Mouse (Mus musculus) forebrain, postnatal 0 days (tissue): ENCODE measurements around the gene Yipf2. TPM values are rescaled to one million over a fixed set of nuclear protein-coding genes. Genes with fewer than 3 reads are reported as not detected.

Experiments used
- ATAC-seq: fragments of 200-750 bp; cut with Nextera tagmentation; 2 replicates; pipeline ENCODE4 v1.8.0; 2017; ENCODE audit warnings: mild to moderate bottlenecking, moderate library complexity
- DNase-seq: peaks from one replicate; pipeline ENCODE4 v3.0.0-alpha.2; 2015
- H3K27ac ChIP-seq: fragments of 300-500 bp; sonication (generic); 2 replicates; pipeline ENCODE4 v1.5.1; 2014; ENCODE audit warnings: low read depth, mild to moderate bottlenecking, antibody characterized with exemption, low read length, moderate library complexity, mixed read lengths
- H3K27me3 ChIP-seq: fragments of 300-500 bp; sonication (generic); 2 replicates; pipeline ENCODE4 v1.6.1; 2014; ENCODE audit warnings: mild to moderate bottlenecking, low read length, mixed read lengths; ENCODE audit not compliant: insufficient read depth
- H3K36me3 ChIP-seq: fragments of 300-500 bp; sonication (generic); 2 replicates; pipeline ENCODE4 v1.6.1; 2014; ENCODE audit warnings: mild to moderate bottlenecking, moderate library complexity; ENCODE audit not compliant: insufficient read depth
- H3K4me1 ChIP-seq: fragments of 300-500 bp; sonication (generic); 2 replicates; pipeline ENCODE4 v1.6.1; 2014; ENCODE audit warnings: antibody characterized with exemption; ENCODE audit not compliant: insufficient read depth
- H3K4me2 ChIP-seq: fragments of 300-500 bp; sonication (generic); 2 replicates; pipeline ENCODE4 v1.6.1; 2014; ENCODE audit warnings: low read depth, mild to moderate bottlenecking, moderate library complexity
- H3K4me3 ChIP-seq: fragments of 300-500 bp; sonication (generic); 2 replicates; pipeline ENCODE4 v1.5.1; 2014; ENCODE audit warnings: low read depth, low read length, mixed read lengths
- H3K9ac ChIP-seq: fragments of 300-500 bp; sonication (generic); 2 replicates; pipeline ENCODE4 v1.6.1; 2014; ENCODE audit warnings: mild to moderate bottlenecking
- H3K9me3 ChIP-seq: fragments of 300-500 bp; sonication (generic); 2 replicates; pipeline ENCODE4 v1.6.1; 2016; ENCODE audit warnings: low read length
- CTCF ChIP-seq: sonication (generic); IDR thresholded peaks from 2 replicates; pipeline ENCODE4 v1.5.1; 2016; ENCODE audit warnings: antibody characterized with exemption, control low read depth, low read depth
- WGBS: fragments of 180-500 bp; shearing (Covaris S2); extraction: QIAGEN DNeasy Blood & Tissue Kit; methylation state at CpG from one replicate; pipeline ENCODE4 v1.1.7; 2014; 5-methylcytosine and 5-hydroxymethylcytosine counted together
- polyA plus RNA-seq: library from polyadenylated mRNA; unstranded; fragments of >200 nt; fragmentation: Nextera tagmentation; extraction: Ambion mirVana; gene quantifications from 2 replicates; pipeline ENCODE4 v1.2.1, GENCODE M21; 2015
- total RNA-seq: library from RNA; depleted of rRNA; stranded (reverse); fragments of >200 nt; gene quantifications from 2 replicates; pipeline ENCODE4 v1.2.3, GENCODE M21; 2014

The Yipf2 gene
- total and polyA plus RNA-seq, 2 experiments from 2014 or later = 12.6 to 16.0 TPM

DNA sequence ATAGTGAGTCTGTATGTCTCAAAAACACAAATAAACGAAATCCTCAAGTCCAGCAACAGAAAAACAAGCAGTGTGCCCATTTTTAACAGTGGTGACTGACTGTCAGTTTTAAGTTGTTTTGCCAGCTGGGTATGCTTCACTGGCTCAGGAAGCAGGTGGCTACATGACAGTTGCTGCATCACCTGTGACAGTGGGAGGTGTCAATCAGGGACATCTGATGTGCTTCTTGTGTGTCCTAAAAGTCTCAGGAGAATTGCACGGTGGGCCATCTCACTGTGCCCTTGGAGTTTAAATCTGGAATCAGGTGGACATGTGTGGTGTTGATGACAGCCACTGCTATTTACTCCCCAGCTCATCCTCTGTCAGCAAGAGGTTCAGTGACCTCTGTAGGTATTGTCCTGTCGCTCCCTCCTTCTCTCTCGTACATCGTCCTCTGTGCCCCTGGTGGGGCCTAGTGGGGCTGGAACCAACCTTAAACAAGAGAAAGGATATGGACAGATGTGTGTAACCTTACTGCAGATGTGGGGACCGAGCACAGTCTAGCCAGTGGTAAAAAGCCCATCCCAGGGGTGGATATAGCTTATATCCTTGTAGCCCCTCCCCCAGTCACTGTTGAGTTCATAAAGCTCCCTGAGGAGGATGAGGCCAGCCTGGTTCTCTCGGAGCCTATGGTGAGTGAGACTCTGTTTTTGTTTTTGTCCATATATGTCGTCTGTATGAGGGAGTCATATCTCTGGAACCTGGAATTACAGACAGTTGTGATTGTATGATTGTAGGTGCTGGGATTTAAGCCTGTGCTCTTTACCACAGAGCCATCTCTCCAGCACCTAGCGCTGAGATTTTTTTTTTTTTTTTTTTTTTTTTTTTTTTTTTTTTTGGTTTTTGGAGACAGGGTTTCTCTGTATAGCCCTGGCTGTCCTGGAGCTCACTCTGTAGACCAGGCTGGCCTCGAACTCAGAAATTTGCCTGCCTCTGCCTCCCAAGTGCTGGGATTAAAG lies 33.0 kb upstream of the Yipf2 start:
- no peak overlapping the region for H3K4me2 ChIP-seq
- no peak overlapping the region for H3K27ac ChIP-seq
- no peak overlapping the region for H3K4me3 ChIP-seq
- no peaks in the 10 kb centered on the region for H3K4me1 ChIP-seq
- 91% methylated on average over 10 of the region's 10 CpGs for WGBS
- no peaks in the 10 kb centered on the region for H3K36me3 ChIP-seq
- H3K9ac ChIP-seq = no peak overlapping the region
- DNase-seq (no peak), ATAC-seq (no peak)
- no peaks in the 10 kb centered on the region for H3K27me3 ChIP-seq
- TF ChIP-seq CTCF = no peak
- H3K9me3 ChIP-seq = no peaks in the 10 kb centered on the region

DNA sequence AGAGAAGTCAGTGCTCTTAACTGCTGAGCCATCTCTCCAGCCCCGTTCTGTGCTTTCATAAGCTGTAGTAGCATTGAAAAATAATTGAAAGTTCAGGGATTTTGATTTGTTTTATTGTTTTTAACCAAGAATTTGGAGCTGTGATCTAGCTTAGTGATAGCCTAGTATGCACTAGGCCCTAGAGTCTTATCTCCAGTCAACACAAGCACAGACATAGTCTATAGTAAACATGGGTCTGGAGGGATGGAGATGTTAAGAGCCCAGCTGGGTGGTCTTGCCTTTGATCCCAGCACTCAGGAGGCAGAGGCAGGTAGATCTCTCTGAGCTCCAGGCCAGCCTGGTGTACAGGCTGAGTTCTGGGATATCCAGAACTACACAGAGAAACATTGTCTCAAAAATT lies 30.0 kb upstream of the Yipf2 start:
- Histone ChIP-seq H3K27me3 (no peaks in the 10 kb centered on the region), H3K27ac (no peak overlapping the region), H3K36me3 (no peaks in the 10 kb centered on the region), H3K4me3 (no peak overlapping the region), H3K9me3 (no peaks in the 10 kb centered on the region), H3K9ac (no peak overlapping the region), H3K4me2 (no peak overlapping the region), H3K4me1 (peaks cover 15% of the 10 kb centered on the region)
- WGBS = 100% methylated on average over 1 of the region's 1 CpGs
- DNase-seq = no peak
- no peak for TF ChIP-seq CTCF
- no peak for ATAC-seq

- Histone ChIP-seq H3K4me2 (no peak overlapping the region), H3K9me3 (no peaks in the 10 kb centered on the region), H3K36me3 (no peaks in the 10 kb centered on the region), H3K4me3 (no peak overlapping the region), H3K9ac (no peak overlapping the region), H3K4me1 (peaks cover 21% of the 10 kb centered on the region), H3K27ac (no peak overlapping the region), H3K27me3 (no peaks in the 10 kb centered on the region)
- DNase-seq (no peak), ATAC-seq (no peak)
- TF ChIP-seq CTCF = no peak
- 90% methylated on average over 4 of the region's 4 CpGs for WGBS
These were observed 27.6 kb upstream of the Yipf2 start for GRCm38 (mm10) chr9:21620229-21620628.

- peak overlapping the region; percentile 74 for H3K4me3 ChIP-seq
- H3K4me1 ChIP-seq = peaks cover 27% of the 10 kb centered on the region
- H3K9ac ChIP-seq = peak overlapping the region; percentile 99
- peak overlapping the region; percentile 69 for H3K4me2 ChIP-seq
- no peaks in the 10 kb centered on the region for H3K9me3 ChIP-seq
- DNase-seq (peak; percentile 42), ATAC-seq (no peak)
- no peak for TF ChIP-seq CTCF
- H3K27ac ChIP-seq = peak overlapping the region; percentile 99
- no peaks in the 10 kb centered on the region for H3K36me3 ChIP-seq
- WGBS = 3% methylated on average over 10 of the region's 10 CpGs
- no peaks in the 10 kb centered on the region for H3K27me3 ChIP-seq
These were observed 24.4 kb upstream of the Yipf2 start for GRCm38 (mm10) chr9:21617066-21617465.

- peak overlapping the region; percentile 99 for H3K9ac ChIP-seq
- H3K36me3 ChIP-seq = no peaks in the 10 kb centered on the region
- no peaks in the 10 kb centered on the region for H3K27me3 ChIP-seq
- peak; percentile 58 for ATAC-seq
- H3K4me2 ChIP-seq = peak overlapping the region; percentile 69
- H3K9me3 ChIP-seq = no peaks in the 10 kb centered on the region
- WGBS = 3% methylated on average over 48 of the region's 57 CpGs
- DNase-seq = no peak
- no peak for TF ChIP-seq CTCF
- peak overlapping the region; percentile 74 for H3K4me3 ChIP-seq
- peak overlapping the region; percentile 99 for H3K27ac ChIP-seq
- H3K4me1 ChIP-seq = peaks cover 27% of the 10 kb centered on the region
These were observed 23.7 kb upstream of the Yipf2 start for GRCm38 (mm10) chr9:21616232-21616781.

GRCm38 (mm10) chr9:21615617-21616231 lies 23.1 kb upstream of the Yipf2 start, which contains the start of gene Smarca4:
TSS of gene Smarca4 (plus strand) at chr9:21616169.
- peak; percentile 96 for ATAC-seq
- no peaks in the 10 kb centered on the region for H3K9me3 ChIP-seq
- peak; percentile 100 for DNase-seq
- WGBS = 3% methylated on average over 45 of the region's 45 CpGs
- peaks cover 27% of the 10 kb centered on the region for H3K4me1 ChIP-seq
- peak within 1 kb of the TSS; percentile 99 for H3K27ac ChIP-seq
- peak within 1 kb of the TSS; percentile 74 for H3K4me3 ChIP-seq
- peak within 1 kb of the TSS; percentile 99 for H3K9ac ChIP-seq
- H3K27me3 ChIP-seq = no peaks in the 10 kb centered on the region
- peak within 1 kb of the TSS; percentile 75 for H3K4me2 ChIP-seq
- H3K36me3 ChIP-seq = no peaks in the 10 kb centered on the region
- TF ChIP-seq CTCF = no peak
